Mouse (Mus musculus): ENCODE data around the gene Vrk3.
A peak's percentile ranks its signal among the peaks of the same experiment; 100 is the strongest.

Vrk3 gene

DNA sequence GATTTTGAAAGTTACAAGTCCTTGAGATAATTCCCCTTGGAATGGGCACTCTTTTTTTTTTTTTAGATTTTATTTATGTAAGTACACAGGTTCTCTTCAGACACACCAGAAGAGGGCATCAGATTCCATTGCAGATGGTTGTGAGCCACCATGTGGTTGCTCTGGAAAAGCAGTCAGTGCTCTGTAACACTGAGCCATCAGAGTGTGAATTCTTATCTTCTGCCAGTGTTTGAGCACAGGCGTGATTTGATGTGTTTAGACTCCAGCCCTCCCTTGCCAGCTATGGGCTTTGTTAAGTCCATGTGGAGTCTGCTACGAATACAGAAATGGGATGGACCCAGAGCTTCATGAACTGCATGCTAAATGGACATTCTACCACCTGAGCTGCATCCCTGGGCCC, 70.0 kb downstream of the Vrk3 start:
- no peak for DNase-seq (ENCODE audit: extremely low spot score)

- no peak for DNase-seq (ENCODE audit: extremely low spot score)
These were observed 70.6 kb downstream of the Vrk3 start for GRCm38 (mm10) chr7:44818751-44819235.

DNA sequence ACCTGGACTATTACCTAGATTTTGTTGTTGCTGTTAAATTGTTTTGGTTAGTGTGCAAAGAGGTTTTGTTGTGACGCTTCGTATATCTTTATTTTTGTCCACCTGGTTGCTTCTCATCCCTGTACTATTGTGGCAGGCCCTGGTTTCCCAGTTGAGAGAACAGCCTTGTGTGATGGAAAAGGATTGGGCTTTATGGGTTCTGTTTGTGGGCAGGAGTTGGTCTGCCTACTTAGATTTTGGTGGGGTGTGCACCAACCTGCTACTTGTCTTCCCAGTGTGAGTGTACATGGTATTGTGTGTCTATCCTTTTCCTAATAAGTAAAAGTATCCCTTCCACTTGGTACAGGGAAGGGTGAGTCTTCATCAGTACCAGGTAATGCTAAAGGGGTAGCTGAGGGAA, 71.2 kb downstream of the Vrk3 start:
- no peak for DNase-seq (ENCODE audit: extremely low spot score)

DNA sequence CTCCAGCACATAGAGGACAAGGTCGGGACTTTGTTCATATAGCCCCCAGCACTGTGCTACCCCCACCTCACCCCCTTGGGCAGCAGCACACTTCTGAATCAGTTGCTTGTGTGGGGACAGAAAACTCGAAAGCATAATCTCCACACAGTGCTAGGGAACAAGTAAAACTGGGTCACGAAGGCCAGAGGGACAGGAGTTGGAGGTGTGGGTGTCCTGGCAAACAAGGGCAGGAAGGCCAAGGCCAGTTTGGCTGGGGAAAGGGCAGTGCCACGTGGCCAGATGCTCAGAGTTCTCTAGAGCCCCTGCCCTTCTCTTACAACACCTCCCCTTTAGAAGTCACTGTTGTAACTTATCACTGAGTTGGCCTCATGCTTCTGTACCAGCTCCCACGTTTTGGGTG, 71.7 kb downstream of the Vrk3 start:
- no peak for DNase-seq (ENCODE audit: extremely low spot score)

GRCm38 (mm10) chr7:44820525-44820924, 72.3 kb downstream of the Vrk3 start:
- DNase-seq (ENCODE audit: extremely low spot score) = no peak

GRCm38 (mm10) chr7:44821666-44822448, 73.6 kb downstream of the Vrk3 start:
- DNase-seq (ENCODE audit: extremely low spot score) = no peak

- no peak for DNase-seq (ENCODE audit: extremely low spot score)
These were observed 75.2 kb downstream of the Vrk3 start for GRCm38 (mm10) chr7:44823409-44823808.

GRCm38 (mm10) chr7:44824872-44825271, 76.7 kb downstream of the Vrk3 start:
- DNase-seq (ENCODE audit: extremely low spot score) = peak; percentile 61

- no peak for DNase-seq (ENCODE audit: extremely low spot score)
These were observed 78.6 kb downstream of the Vrk3 start for GRCm38 (mm10) chr7:44826771-44827170.

Data from embryo, embryonic 9.5 days (tissue).